Mouse (Mus musculus): Measurements from ENCODE around the gene Scd1.

Scd1 gene

DNA sequence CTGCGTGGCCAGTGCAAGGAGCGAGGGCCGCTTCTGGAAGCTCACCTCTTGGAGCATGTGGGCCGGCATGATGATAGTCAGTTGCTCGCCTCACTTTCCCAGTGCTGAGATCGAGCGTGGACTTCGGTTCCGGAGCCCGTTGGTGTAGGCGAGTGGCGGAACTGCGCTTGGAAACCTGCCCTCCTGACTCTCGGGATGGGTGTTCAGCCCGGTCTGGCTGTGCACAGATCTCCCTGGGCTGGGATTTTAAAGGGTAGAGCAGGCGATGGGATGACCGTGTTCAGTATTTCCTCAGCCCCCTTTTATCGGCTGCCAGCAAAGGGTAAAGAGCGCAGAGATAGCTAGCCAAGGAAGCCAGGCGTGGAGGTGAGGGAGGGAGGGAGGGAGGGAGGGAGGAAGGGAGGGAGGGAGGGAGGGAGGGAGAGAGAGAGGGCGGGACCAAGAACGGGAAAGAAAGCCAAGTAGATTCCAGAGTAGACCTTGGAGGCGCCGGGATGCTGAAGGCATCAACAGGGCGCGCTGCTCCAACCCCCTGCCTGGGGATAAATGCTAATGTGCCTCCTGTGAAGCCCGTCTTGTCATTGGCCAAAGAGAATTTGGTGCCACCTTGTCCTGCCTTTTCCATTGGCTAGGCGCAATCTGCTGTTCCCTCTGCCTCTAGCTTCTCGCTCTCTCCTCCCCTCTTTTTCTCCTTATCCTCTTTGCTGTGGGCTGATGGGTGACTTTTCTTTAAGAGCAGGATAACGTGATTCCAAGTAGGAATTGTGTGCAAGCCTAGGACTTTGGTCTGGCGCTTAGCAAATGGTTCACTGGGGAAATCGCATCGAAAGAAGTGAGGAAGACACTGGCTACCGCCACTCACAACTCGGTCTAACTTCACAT, at the start of gene Scd1:
Gene Scd1, minus strand, starts transcription at position 539 of the 882 bp plus-strand sequence.
- no peak for DNase-seq (ENCODE audit: low read depth, low spot score)

DNA sequence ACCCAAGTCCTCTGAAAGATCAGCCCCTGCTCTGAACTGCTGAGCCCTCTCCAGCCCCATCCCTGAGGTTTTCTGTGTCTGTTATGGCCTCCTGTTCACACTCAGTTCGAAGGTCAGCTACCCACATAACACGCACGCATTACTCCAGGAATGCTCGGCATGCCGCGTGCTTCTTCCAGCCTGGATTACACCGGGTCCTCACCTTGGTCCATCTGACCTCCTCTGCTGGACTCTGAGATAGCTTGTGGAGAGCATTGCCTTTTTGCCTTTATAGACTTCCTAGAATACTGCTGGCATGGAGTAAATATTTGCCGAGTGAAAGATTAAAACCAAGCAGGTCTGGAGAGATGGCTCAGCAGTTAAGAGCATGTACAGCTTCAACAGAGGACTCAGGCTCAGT, 47.7 kb upstream of the Scd1 start:
- DNase-seq (ENCODE audit: low read depth, low spot score), result no peak

DNA sequence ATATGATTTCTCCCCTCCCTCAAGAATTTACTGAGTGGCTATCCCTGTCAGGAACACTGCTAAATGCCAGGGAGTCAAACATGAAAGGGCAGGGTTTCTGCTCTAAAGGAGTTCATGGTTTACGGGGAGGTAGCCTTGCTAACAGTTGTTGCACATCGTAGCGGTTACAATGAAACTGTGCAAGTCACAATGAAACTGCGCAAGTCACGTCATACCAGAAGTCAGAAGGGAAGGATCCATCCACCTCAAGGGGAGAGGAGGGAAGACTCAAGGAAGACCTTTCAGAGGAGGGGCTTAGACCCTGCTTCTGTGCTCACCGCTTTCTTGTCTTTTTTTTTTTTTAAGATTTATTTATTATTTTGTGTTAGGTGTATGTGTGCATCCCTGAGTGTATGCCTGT, 47.2 kb upstream of the Scd1 start:
- DNase-seq (ENCODE audit: low read depth, low spot score), result no peak

DNA sequence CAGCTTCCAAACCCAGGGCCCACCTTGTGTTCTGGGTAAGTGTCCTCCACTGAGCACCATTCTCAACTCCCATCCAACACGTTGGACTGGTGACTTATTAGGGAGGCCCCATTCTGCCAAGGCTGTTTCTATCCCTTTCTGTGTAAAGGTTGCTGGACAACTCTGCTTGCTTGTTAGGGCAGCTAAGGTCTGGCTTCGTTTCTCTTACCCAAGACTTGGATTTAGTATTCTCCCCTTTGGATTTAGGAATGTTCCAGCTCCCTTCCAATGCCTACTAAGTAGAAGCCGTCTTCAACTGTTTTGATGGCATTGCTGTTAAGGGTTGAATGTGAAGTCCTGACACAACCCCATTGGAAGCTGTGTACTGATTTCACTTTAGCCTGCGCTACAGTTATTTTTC, 40.2 kb upstream of the Scd1 start:
- DNase-seq (ENCODE audit: low read depth, low spot score), result no peak

DNA sequence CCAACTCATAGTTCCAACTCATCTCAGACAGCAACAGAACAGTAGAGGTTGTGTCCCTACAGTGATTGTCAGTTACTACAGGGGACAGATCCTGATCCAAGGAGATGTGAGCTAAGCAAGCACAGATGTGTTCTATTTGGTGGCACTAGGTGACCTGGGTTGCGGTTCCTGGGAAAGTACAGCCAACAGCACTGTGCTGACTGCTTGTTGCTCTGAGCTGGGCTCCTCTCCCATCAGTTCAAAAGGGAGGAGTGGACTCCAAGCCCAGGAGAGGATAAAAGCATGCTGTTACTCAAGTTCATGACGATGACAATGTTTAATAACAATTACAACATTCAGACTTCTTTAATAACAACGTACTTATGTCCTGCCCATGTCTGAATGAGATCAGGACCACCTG, 38.1 kb upstream of the Scd1 start:
- no peak for DNase-seq (ENCODE audit: low read depth, low spot score)

DNA sequence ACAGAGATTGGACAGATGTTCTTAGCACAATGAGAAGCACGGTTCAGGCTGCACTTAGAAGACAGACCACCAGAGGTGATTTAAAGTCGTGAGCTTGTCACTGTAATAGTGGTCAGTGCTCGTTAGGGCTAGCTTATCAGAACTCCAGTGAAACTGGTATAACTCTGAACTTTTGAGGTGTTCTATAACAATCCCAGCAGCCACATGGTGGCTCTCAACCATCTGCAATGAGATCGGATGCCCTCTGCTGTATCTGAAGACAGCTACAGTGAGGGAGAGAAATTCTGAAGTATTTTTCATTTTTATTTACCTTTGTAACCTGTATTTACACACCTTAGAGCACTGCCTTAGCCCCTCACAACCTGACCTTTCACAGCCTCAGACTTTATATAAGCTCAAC, 31.6 kb upstream of the Scd1 start:
- DNase-seq (ENCODE audit: low read depth, low spot score), result no peak

DNA sequence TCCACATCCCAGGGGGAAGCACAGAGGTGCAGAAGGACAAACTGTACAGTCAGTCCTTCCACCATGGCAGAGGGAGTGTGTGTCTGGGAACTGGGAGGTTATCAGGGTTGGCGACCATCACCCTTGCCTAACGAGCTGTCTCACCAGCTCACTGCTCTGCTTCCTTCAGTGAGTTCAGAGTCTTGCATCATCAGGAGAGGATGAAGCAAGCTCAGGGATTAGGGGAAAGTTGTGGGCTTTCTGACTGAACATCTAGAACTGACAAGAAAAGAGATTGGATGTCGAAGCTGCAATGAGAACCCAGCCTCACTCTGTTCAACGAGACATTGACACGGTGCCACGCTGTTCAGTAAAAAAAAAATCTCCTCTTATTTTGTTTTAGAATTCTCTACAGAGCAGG, 30.3 kb upstream of the Scd1 start:
- no peak for DNase-seq (ENCODE audit: low read depth, low spot score)

DNA sequence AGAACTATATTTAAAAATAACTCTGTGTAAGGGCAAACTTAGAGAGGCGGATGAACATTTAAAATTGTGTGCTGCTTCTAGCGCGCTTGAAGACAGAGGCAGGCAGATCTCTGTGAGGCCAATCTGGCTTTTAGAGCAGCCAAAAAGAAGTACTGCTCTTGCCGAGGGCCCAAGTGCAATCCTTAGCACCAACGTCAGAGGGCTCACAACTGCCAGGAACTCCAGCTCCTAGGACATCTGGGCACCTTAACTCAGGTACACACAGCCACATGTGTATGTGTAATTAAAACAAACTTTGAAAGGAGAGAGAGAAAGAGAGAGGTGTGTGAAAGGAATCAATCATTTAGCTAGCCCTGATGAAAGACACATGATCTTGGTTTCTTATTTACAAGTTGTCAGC, 24.4 kb upstream of the Scd1 start:
- DNase-seq (ENCODE audit: low read depth, low spot score), result no peak

DNA sequence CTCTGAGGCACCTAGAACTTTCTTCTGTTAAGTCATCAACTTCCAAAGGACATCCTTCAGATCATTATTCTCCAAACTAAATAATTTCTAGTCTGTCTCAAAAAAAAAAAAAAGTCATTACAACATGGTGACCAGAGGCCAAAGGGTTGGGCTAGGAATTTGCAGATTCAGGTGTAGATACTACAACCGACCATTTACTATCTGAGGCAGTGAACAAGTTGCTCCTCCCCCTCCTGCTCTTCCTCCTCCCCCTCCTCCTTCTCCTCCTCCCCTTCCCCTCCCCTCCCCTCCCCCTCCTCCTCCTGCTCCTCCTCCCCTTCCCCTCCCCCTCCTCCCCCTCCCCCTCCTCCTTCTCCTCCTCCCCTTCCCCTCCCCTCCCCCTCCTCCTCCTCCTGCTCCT, 20.0 kb upstream of the Scd1 start:
- no peak for DNase-seq (ENCODE audit: low read depth, low spot score)

DNA sequence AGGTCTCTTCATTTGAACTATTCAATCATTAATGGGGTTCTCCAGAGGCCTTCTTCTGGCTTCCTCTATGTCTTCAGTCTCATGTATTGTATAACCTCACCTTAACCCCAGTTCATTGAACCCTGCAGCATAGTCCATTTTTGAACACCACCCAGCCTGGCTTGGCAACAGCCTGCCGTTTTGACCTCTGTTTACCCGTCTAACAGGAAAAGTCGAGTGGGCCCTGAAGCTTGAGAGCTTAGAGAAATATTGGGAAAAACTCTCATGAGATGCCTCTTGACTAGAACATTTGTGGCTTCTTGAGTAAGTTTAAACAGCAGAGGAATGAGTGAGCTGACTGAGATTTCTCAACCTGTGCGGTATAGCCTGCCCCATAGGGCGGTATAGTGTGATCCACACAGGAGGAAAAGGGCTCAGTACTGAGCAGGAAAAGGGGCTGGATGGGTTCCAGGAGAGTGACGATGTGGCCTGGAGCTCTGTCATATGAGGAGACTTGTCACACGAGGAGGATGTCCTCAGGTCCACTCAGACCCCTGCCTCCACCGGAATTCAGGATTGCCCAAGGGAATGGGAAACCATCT, 14.5 kb upstream of the Scd1 start:
- DNase-seq (ENCODE audit: low read depth, low spot score), result no peak

DNA sequence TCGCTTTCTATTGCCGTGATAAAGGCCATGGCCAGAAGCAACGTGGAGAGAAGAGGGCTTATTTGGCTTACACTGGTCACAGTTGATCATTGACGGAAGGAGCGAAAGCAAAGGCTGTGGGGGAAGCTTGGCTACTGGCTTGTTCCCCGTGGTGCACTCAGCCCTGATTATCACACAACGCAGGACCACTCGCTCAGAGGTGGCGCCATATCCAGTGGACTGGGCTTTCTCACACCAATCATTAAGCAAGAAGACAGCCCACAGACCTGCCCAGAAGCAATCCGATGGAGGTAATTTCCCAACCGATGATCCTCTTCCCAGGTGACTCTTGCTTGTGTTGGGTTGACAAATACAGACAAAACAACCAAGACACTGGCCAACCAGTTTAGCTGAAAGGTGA, 11.9 kb upstream of the Scd1 start:
- DNase-seq (ENCODE audit: low read depth, low spot score), result no peak

DNA sequence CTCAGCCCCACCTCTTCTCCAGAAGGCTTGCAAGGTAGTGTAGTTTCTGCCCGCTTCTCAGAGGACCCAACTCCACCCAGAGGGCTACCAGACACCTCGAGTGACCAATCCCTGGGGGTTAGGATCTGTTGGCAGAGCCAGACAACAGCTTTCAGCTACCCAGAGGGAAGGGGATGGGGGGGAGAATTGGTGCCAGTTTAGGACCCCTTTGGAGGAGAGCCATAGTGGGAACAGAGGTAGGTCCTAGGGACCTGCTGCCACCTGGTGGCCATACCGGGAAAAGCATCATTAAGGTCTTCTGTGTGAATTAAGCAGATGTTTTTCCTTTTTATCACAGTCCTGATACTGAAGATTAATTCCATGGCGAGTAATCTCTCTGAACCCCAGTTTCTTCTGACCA, 11.3 kb upstream of the Scd1 start:
- DNase-seq (ENCODE audit: low read depth, low spot score), result peak; percentile 55

DNA sequence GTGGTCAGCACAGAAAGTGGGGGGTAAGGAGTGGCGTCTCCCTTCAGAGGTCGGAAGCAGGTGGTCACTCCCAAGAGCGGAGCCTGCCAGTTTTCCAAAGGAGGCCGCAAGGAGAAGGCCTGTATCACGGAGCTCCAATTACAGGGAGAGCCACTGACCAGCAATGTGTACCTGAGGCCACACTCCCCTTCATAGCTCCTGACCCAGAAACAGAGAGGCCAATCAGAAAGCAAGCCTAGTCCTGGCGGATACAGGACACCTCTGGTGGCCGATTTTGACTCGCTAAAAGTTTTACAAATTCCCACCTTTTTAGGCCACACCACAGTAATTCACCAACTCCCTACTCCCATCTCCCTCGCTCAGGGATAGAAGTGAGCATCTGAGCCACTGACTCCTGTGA, 10.9 kb upstream of the Scd1 start:
- no peak for DNase-seq (ENCODE audit: low read depth, low spot score)

DNA sequence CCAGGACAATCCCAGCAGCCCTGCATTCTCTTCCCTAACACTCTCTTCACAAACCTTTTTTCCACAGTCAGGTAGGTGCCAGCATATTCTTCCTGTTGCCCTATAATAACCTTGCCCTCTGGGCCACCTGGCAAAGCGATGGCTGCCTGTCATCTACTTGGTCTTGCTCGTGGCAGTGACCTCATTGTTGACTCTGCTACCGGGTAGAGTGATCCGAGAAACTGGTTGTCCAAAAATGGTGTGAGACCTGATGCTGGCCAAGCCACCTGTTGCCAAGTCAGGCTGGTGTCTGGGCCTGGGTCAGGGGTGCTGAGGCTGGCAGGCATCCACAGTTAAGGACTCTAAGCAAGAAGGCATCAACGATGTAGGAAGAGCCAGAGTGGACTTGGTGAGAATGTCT, 10.4 kb upstream of the Scd1 start:
- no peak for DNase-seq (ENCODE audit: low read depth, low spot score)

DNA sequence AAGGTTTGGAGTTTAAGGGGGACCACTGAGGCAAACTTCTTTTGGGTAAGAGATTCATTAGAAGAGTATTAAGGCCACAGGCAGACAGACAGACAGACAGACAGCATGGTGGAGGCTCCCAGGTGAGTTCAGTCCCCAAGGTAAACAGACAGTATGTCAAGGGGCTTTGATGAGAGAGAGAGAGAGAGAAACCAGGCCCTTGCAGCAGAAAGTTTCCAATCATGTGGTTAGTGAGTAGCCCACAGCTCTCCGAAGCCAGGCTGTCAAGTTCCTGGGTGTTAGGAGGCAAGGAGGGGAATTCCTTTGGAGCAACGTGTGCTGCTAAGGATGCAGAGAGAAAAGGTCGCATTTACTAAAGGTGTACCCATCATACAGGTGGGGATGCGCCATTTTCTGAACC, 9.8 kb upstream of the Scd1 start:
- no peak for DNase-seq (ENCODE audit: low read depth, low spot score)

DNA sequence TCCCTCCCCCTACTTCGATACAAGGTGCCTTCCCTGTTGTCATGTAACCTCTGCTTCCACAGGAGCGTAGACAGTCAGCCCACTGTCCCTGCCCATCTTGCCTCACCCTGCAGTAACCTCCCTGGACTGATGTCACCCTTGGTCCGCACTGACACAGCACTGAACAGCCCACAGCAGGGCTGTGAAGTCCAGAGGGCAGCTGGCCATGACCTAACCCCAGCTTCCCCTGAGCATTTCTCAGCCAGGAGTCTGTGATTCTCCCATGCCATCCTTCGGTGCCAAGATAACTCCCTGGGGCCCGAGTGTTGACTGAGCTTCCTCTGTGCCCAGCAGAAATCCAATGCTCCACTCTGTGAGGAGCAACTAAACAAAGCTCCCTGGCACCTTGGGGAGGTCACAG, 8.6 kb upstream of the Scd1 start:
- no peak for DNase-seq (ENCODE audit: low read depth, low spot score)

DNA sequence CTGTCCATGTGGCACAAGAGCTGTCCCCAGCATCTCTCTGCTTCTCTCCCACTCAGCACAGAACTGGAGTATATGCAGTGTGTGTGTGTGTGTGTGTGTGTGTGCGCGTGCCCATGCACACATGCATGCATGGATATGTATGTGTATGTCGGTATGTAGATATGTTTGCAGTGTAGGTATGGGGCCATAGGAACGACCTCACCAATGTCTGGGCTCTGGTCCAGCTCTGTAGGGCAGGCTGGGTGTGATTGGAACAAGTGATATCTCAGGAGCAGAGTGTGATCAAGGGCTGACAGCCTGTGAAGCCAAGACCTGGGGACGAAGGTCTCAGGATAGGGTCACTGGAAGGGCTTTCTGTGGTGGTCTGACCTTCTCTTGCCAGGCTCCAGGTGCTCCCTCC, 7.8 kb upstream of the Scd1 start:
- DNase-seq (ENCODE audit: low read depth, low spot score), result no peak

DNA sequence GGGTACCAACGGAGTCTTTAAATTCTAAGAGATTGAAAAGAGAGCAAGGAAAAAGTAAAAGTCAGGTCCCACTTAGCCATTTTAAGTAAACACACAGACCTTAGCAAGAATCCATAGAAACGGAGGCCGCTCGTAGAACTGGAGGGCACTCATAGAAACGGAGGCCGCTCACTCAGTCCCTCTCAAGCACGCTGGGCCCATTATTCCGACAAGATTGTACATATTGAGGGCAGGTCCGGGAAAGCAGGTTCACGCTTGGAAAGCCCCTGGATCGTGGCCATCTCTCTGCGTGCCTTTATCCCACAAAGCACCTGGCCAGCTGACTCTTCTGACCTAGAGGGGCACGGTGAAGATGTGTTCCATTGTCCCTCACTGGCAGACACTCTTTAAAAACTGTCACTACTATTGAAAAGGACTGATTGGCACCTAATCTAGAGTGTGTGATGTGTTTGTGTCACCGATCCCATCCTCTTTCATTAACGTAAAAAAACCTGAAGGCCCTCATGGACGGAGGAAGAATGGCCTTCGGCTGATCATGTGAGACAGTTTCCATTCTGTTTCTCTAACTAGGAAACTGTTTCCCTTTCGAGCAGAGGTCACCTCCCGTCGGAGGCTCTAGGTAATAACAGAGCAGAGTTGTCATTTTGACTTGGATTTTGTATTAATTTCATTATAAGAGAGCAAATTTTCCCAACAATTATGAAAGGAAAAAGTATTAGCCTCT, 2.8 kb upstream of the Scd1 start:
- DNase-seq (ENCODE audit: low read depth, low spot score), result no peak

DNA sequence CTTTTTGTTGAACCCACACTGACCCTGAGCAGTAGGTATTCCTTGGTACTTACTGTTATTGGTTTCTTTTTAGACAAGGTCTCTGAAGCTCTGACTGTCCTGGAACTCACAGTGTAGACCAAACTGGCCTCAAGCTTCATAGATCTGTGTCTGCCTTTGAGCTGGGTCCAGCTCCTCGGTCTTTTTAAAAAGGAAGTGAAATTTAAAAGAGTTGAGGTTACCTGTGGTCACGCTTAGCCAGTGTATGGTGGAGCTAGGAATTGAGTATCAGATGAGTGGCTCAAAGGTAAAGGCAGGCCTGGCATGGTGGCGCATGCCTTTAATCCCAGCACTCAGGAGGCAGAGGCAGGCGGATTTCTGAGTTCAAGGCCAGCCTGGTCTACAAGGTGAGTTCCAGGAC, 916 bp upstream of the Scd1 start:
- DNase-seq (ENCODE audit: low read depth, low spot score), result no peak

DNA sequence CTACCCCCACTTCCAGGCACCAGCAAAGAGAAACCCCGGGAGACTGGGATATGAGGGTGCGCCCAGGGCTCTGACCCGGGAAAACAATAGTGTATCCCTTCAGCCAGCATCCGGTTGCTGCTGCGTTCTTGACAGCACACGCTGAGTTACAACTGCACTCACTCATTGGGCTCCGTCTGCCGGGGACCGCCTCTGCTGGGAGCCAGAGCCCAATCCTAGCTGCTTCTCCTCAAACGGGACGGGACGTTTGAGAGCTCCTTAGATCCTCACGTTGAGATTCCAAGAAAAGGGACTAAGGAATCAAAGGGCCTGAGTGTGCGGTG, 505 bp upstream of the Scd1 start:
- no peak for DNase-seq (ENCODE audit: low read depth, low spot score)

DNA sequence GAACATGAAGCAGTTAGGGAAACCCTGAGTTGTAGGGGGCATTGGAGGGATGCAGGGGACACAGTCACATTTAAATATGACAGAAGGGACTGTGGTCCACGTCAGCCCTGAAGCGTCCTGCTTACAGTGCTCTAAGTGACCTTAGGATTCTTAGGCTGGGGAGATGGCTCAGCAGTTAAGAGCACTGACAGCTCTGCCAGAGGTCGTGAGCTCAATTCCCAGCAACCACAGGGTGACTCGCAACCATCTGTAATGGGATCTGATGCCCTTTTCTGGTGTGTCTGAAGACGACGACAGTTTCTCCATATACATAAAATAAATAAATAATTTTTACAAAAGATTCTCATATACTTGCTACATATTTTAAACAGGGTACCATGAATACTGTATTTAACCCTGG, 4.1 kb downstream of the Scd1 start:
- DNase-seq (ENCODE audit: low read depth, low spot score), result no peak

DNA sequence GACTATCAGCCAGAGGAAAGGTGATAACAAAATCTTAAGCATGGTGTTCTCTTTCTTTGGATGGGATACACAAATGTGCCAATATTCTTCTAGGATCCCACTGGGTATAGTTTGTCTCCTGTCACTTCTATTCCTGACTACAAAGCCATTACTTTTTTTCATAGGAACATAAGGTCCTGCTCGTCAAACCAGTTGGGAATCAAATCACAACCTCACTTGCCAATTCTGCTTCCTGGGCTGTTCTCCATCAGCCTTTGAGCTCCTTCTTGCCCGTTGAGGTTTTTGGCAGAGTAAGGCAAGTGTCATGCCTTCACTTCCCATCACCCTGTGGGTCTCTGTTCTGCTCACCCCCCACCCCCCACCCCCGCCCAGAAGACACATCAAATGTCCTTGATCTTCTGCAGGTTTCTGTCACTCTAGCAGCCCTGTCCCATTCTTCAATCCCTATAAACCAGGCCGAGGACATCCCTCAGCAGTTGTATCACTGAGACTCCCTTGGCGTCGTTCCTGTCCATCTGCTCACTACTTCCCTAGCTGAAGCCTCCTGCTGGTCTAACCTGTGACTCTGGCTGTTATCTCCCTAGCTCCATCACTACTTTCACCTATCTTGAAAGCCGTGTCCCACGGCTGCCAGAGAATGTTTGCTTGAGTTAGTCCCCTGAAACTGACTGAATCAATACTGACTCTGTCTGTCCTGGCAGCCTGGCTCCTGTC, 7.0 kb downstream of the Scd1 start:
- DNase-seq (ENCODE audit: low read depth, low spot score), result no peak

All from CD4-positive helper T cell, adult 2 months (primary cell).